ENCODE assay signal across 17 mouse cellular contexts in genomic region chr2:68925542-68925941, GRCm38 (mm10).
A peak's percentile ranks its signal among the peaks of the same experiment; 100 is the strongest.
DNase-seq lines count a peak whose midpoint lies in the region; ATAC-seq and TF ChIP-seq lines count a peak whose summit lies in the region.
"Had no signal": no experiment of that assay in that cellular context is flagged by ENCODE, and none has a peak within 500 bp of the region (broad histone marks: within the 10 kb centered on the region; RNA-seq: fewer than 3 reads in every experiment).

No protein-coding gene starts in this region.

- WGBS in embryonic facial prominence, embryonic 10.5 days = 81% methylated on average over 6 of the region's 6 CpGs
- 83% methylated on average over 6 of the region's 6 CpGs for WGBS in intestine, embryonic 16.5 days

- H3K4me3 ChIP-seq in layer of hippocampus, adult 2 months = no peak overlapping the region
- H3K4me3 ChIP-seq in embryonic facial prominence, embryonic 10.5 days = no peak overlapping the region
- no peak overlapping the region for H3K4me3 ChIP-seq in intestine, embryonic 16.5 days (ENCODE audit: low read length)
- H3K4me3 ChIP-seq: erythroblast, embryonic 14.5 days; heart, adult 2 months; kidney, embryonic 15.5 days; neural tube, embryonic 15.5 days had no signal

- no peak for TF ChIP-seq CTCF in layer of hippocampus, adult 2 months (conservative IDR thresholded peaks at IDR 0.05)

- H3K9me3 ChIP-seq in embryonic facial prominence, embryonic 10.5 days = no peaks in the 10 kb centered on the region
- no peaks in the 10 kb centered on the region for H3K9me3 ChIP-seq in intestine, embryonic 16.5 days (ENCODE audit: control insufficient read depth, low read length)
- H3K9me3 ChIP-seq: kidney, embryonic 15.5 days; neural tube, embryonic 15.5 days had no signal

- 0 out of 2 replicates have a peak overlapping the region, but pooled peaks have one; percentile 43 for H3K27ac ChIP-seq in layer of hippocampus, adult 2 months
- H3K27ac ChIP-seq in embryonic facial prominence, embryonic 10.5 days (replicated peaks) = no peak overlapping the region
- H3K27ac ChIP-seq in intestine, embryonic 16.5 days (ENCODE audit: low read length) = peak overlapping the region; percentile 3; the same call in 1 of the 2 replicates
- H3K27ac ChIP-seq: heart, adult 2 months; hindbrain, embryonic 14.5 days; kidney, embryonic 15.5 days; neural tube, embryonic 15.5 days had no signal

- H3K36me3 ChIP-seq in embryonic facial prominence, embryonic 10.5 days (replicated peaks) = no peaks in the 10 kb centered on the region
- H3K36me3 ChIP-seq in intestine, embryonic 16.5 days (ENCODE audit: control insufficient read depth, insufficient read depth, low read length) = no peaks in the 10 kb centered on the region
- H3K36me3 ChIP-seq: kidney, embryonic 15.5 days; neural tube, embryonic 15.5 days had no signal

- H3K9ac ChIP-seq in intestine, embryonic 16.5 days (ENCODE audit: low read depth, low read length) = no peak overlapping the region
- H3K9ac ChIP-seq: hindbrain, embryonic 14.5 days; kidney, embryonic 15.5 days; lung, embryonic 14.5 days; neural tube, embryonic 15.5 days had no signal

- DNase-seq in embryo, embryonic 10.5 days (ENCODE audit: low spot score) = peak; percentile 21
- DNase-seq in embryo, embryonic 10 days (ENCODE audit: low spot score) = no peak
- no peak for DNase-seq in layer of hippocampus, adult 2 months (ENCODE audit: low spot score in 2 of 2)
- no peak for DNase-seq in layer of hippocampus, adult 9-10 months (ENCODE audit: low spot score)
- peak; percentile 47 for DNase-seq in embryonic facial prominence, embryonic 10.5 days (ENCODE audit: low spot score)
- DNase-seq in lung, postnatal 10 days = no peak
- DNase-seq: cerebellum, postnatal 14 days; heart, adult 2 months; lung, embryonic 14.5 days; thymus, postnatal 4 days had no signal

- no peaks in the 10 kb centered on the region for H3K4me1 ChIP-seq in embryonic facial prominence, embryonic 10.5 days
- peaks cover 8% of the 10 kb centered on the region; the same call in 1 of the 2 replicates for H3K4me1 ChIP-seq in intestine, embryonic 16.5 days (ENCODE audit: control insufficient read depth, insufficient read depth, low read length)

- no peak for ATAC-seq in intestine, embryonic 16.5 days
- ATAC-seq in erythroblast, adult 5-6 weeks (replicated peaks; ENCODE audit: low FRiP score, poor library complexity, severe bottlenecking) = no peak

- no peak overlapping the region for H3K4me2 ChIP-seq in intestine, embryonic 16.5 days (ENCODE audit: low read depth, low read length)
- H3K4me2 ChIP-seq: hindbrain, embryonic 14.5 days; kidney, embryonic 15.5 days; liver, embryonic 11.5 days; lung, embryonic 14.5 days; neural tube, embryonic 15.5 days had no signal

- no peaks in the 10 kb centered on the region for H3K27me3 ChIP-seq in embryonic facial prominence, embryonic 10.5 days (replicated peaks; ENCODE audit: low read depth, poor library complexity, severe bottlenecking)
- no peaks in the 10 kb centered on the region for H3K27me3 ChIP-seq in intestine, embryonic 16.5 days (replicated peaks; ENCODE audit: control insufficient read depth, insufficient read depth, low read length)
- H3K27me3 ChIP-seq: kidney, embryonic 15.5 days; neural tube, embryonic 15.5 days had no signal

Comparison
In these comparisons a context has a peak if more than half of its experiments do, and no peak if none do; other contexts are left out.
1. DNase-seq: peak in embryo, embryonic 10.5 days (single experiment) and embryonic facial prominence, embryonic 10.5 days (single experiment); none in embryo, embryonic 10 days (single experiment), layer of hippocampus, adult 2 months (0 of 2), layer of hippocampus, adult 9-10 months (single experiment) and lung, postnatal 10 days (single experiment).